Mouse (Mus musculus): Measurements from ENCODE around the gene Pkig.

The Pkig gene

DNA sequence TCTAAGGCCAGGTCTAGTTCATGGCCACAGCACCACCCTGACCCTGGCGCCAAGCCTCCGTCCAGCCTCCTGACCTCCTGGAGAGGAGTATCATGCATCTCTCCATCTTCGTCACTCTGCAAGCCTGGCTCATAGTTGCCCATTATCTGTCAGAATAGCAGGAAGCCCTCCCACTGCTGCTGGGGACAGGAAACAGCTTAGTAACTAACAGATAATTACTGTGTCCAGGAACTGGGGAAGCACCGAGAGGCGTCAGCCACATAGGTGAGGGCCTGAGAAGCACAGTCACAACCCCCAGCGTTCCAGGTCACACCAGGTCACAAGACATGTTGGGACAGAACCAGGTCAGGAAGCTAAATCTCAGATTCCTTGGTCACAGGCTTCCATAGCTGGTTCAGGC, 85.2 kb downstream of the Pkig start:
- in situ Hi-C loops (cut with MboI; ENCODE audit: low sequenced_read_pairs), result no loop called here

DNA sequence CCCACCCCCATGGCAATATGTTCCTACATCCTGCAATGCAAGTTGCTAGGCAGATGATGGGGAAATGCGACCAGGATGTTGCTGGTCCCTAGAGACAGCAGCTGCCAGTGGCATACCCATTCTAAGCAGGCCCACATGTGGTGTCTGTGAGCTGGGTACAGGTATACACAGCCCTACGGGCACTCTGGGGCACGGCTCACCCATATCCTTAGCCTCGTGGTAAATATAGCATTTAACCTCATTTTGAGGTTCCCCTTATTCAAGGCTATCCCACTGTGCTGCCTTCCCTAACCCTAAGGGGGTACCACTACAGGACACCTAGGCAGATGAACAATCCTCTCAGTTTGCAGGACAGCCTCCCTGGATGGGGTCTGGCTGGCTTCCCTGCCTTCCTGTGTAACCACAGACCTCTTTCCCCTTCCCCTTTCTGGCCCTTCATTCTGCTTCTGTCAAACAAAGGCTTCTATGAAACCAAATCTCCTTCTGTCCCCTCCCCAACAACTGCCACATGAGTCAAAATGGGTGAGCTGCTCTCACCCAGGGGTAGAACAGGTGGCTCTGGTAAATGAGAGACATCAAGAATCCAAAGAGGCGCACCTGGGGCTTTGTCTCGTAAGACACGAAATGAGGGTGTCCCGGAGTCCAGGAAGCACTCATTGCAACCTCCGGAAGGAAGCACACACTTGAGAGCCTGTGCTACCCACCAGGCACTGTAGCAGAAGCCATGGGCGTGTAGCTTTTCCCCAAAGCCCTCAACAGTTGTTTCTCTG, 86.8 kb downstream of the Pkig start:
- in situ Hi-C loops (cut with MboI; ENCODE audit: low sequenced_read_pairs), result no loop called here

- in situ Hi-C loops (cut with MboI; ENCODE audit: low sequenced_read_pairs), result no loop called here
Observed at GRCm38 (mm10) chr2:163749647-163750611, 91.7 kb downstream of the Pkig start, which contains the start of gene Ada. Gene Ada (minus strand): TSS chr2:163750239.

DNA sequence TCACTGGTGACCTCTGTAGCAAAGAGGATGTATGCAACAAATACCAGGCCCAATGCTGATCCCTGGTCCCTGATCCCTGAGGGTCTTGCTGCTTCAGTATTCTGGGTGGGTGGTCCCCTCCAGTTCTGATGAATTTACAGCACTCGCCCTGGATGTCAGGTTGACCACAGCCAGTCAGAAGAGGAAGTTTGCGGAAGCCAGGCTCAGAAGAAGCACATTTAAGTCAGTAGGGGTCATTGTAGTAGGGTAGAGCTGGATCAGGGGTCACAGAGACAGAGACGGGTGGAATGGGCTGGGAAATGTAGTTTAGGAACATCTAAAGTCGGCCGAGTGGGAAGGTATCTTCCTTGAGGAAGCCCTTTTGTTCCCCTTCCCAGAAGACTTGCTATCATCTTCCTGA, 96.0 kb downstream of the Pkig start:
- in situ Hi-C loops (cut with MboI; ENCODE audit: low sequenced_read_pairs), result no loop called here

- in situ Hi-C loops (cut with MboI; ENCODE audit: low sequenced_read_pairs), result no loop called here
Observed at GRCm38 (mm10) chr2:163756723-163757122, 98.5 kb downstream of the Pkig start.

DNA sequence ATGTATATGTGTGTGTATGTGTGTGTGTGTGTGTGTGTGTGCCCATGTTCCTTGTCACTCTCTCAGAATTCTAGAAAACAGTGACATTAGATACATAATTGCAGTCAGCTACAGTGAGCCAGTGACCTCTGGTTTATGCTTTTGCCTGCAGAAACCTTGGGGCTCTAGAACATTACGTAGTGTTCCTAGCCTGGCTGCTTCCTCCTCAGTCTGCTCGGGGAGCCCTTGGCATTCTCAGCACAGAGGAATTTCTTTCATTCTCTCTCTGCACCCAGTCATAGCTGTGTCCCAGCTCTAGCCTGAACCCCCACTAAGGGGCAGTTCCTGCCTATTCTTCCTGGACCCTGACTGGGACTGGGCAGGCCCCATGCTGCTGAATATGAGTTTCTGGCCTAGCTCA, 100.0 kb downstream of the Pkig start:
- in situ Hi-C loops (cut with MboI; ENCODE audit: low sequenced_read_pairs), result no loop called here

- in situ Hi-C loops (cut with MboI; ENCODE audit: low sequenced_read_pairs), result no loop called here
Observed at GRCm38 (mm10) chr2:163760589-163760988, 102.4 kb downstream of the Pkig start.

GRCm38 (mm10) chr2:163761402-163761801, 103.2 kb downstream of the Pkig start:
- in situ Hi-C loops (cut with MboI; ENCODE audit: low sequenced_read_pairs), result no loop called here

DNA sequence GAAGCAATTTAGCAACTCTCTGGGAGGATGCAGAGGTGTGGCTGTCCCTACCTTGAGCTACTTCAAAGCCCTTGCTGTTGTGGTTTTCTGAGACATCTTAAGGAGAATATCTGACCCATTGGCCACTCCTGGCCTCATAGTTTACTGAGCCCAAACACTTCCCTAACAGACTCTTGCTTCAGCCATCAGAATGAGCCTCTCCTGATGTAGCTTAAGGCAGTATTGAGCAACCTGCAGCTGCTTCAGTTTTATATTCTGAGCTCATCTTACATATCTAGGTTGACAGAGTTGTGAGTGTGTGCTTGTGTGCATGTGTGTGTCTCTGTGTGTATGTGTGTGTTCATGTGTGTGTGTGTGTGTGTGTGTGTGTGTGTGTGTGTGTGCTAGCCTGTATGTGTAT, 108.1 kb downstream of the Pkig start:
- in situ Hi-C loops (cut with MboI; ENCODE audit: low sequenced_read_pairs), result no loop called here

DNA sequence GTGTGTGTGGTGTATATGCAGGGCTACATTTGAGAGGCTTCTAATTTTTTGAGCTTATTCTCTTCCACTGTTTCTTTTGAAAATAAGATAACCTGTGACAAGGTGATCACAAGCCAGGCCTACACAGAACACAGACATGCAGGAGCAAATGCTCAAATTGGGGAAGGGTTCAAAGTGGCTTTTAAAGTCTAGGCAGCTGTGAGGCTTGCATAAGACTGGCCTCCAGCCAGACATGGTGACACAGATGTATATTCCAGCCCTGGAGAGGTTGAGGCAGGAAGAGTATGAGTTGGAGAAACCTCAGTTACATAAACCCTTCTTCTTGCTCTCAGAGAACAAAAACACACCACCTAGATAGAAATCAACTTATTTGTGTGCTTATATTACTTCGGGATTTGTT, 108.7 kb downstream of the Pkig start:
- in situ Hi-C loops (cut with MboI; ENCODE audit: low sequenced_read_pairs), result no loop called here

GRCm38 (mm10) chr2:163770731-163771130, 112.5 kb downstream of the Pkig start:
- in situ Hi-C loops (cut with MboI; ENCODE audit: low sequenced_read_pairs), result no loop called here
